Mouse (Mus musculus) C2C12 (cell line): ENCODE data around the gene Tmed8. TPM values are rescaled to one million over a fixed set of nuclear protein-coding genes. Genes with fewer than 3 reads are reported as not detected.

Experiments used
- H3K27me3 ChIP-seq: one replicate; pipeline ENCODE4 v1.6.1; 2011; ENCODE audit not compliant: control insufficient read depth, insufficient read depth, insufficient read length
- H3K36me3 ChIP-seq: one replicate; pipeline ENCODE4 v1.6.1; 2011; ENCODE audit not compliant: control insufficient read depth, insufficient read depth
- H3K4me3 ChIP-seq: one replicate; pipeline ENCODE4 v1.5.1; 2011; ENCODE audit warnings: mild to moderate bottlenecking, control low read depth; ENCODE audit not compliant: poor library complexity, insufficient read depth, severe bottlenecking
- H3K79me2 ChIP-seq: one replicate; pipeline ENCODE4 v1.6.1; 2011; ENCODE audit not compliant: control insufficient read depth, insufficient read depth
- H3K79me3 ChIP-seq: one replicate; pipeline ENCODE4 v1.6.1; 2011; ENCODE audit warnings: low read depth, control low read depth
- H3ac ChIP-seq: one replicate; pipeline ENCODE3; 2011; ENCODE audit warnings: low read depth; ENCODE audit not compliant: control insufficient read depth, insufficient read length
- CEBPB ChIP-seq: IDR thresholded peaks from one replicate; pipeline ENCODE4 v1.6.1; 2011; ENCODE audit warnings: low read depth, mild to moderate bottlenecking, control low read depth, moderate library complexity
- CTCF ChIP-seq: IDR thresholded peaks from one replicate; pipeline ENCODE4 v1.5.1; 2011; ENCODE audit not compliant: control insufficient read depth, insufficient read depth, insufficient read length
- FOSL1 ChIP-seq: IDR thresholded peaks from one replicate; pipeline ENCODE4 v1.8.0; 2011; ENCODE audit warnings: mild to moderate bottlenecking, low read length; ENCODE audit not compliant: poor library complexity, insufficient read depth, severe bottlenecking
- MAX ChIP-seq: IDR thresholded peaks from one replicate; pipeline ENCODE4 v1.6.1; 2011; ENCODE audit warnings: mild to moderate bottlenecking, control low read depth
- MYOD1 ChIP-seq: IDR thresholded peaks from one replicate; pipeline ENCODE4 v1.6.1; 2011; ENCODE audit warnings: low read depth; ENCODE audit not compliant: control insufficient read depth, insufficient read length
- MYOG ChIP-seq: IDR thresholded peaks from one replicate; pipeline ENCODE4 v1.6.1; 2011; ENCODE audit not compliant: control insufficient read depth, insufficient read length; ENCODE audit errors: extremely low read depth
- USF1 ChIP-seq: IDR thresholded peaks from one replicate; pipeline ENCODE4 v1.6.1; 2011; ENCODE audit warnings: low read depth, mild to moderate bottlenecking, control low read depth, moderate library complexity
- long read RNA-seq, 2 experiments: library from polyadenylated mRNA; unstranded; transcript quantifications; one replicate each; pipeline ENCODE4 v2.0.0; 2019 to 2020
- polyA plus RNA-seq: library from polyadenylated mRNA; unstranded; fragments of >200 nt; fragmentation: generic; extraction: Trizol; gene quantifications from one replicate; pipeline ENCODE4 v1.2.1, GENCODE M21; 2012; ENCODE audit warnings: missing spikeins

Tmed8 gene
- polyA plus RNA-seq: 2.6 TPM
- long read RNA-seq, experiment 1, partial matches to known transcripts: 0 of 2 reads
- long read RNA-seq, experiment 1, other reads (novel, unspliced or antisense): 2 of 2 reads
- long read RNA-seq, experiment 2, full-length matches to known transcripts: 5 of 12 reads
- long read RNA-seq, experiment 2, partial matches to known transcripts: 1 of 12 reads
- long read RNA-seq, experiment 2, other reads (novel, unspliced or antisense): 6 of 12 reads

GRCm38 (mm10) chr12:87199973-87200586 lies at the start of gene Tmed8:
Tmed8 (minus strand) TSS chr12:87200454.
- H3K36me3 ChIP-seq: no peaks in the 10 kb centered on the region
- peak within 1 kb of the TSS; percentile 60 for H3ac ChIP-seq
- TF ChIP-seq FOSL1 (no peak), USF1 (no peak), MYOD1 (no peak), MAX (no peak), CEBPB (no peak), CTCF (no peak), MYOG (no peak)

GRCm38 (mm10) chr12:87238632-87239031 lies 38.4 kb upstream of the Tmed8 start, which contains the start of gene Noxred1:
Noxred1 (minus strand) TSS chr12:87238732.
- no peaks in the 10 kb centered on the region for H3K79me2 ChIP-seq
- no peaks in the 10 kb centered on the region for H3K27me3 ChIP-seq
- H3K4me3 ChIP-seq: no peak within 1 kb of the TSS
- peaks cover 52% of the 10 kb centered on the region for H3K36me3 ChIP-seq
- no peak within 1 kb of the TSS for H3ac ChIP-seq
- no peaks in the 10 kb centered on the region for H3K79me3 ChIP-seq
- no peak for TF ChIP-seq FOSL1

More at GRCm38 (mm10) chr12:87199973-87200586, at the start of gene Tmed8:
- Histone ChIP-seq H3K27me3 (no peaks in the 10 kb centered on the region), H3K4me3 (peak within 1 kb of the TSS; percentile 65), H3K79me2 (peaks cover 14% of the 10 kb centered on the region), H3K79me3 (peaks cover 3% of the 10 kb centered on the region)

- H3K27me3 ChIP-seq: no peaks in the 10 kb centered on the region
- H3K4me3 ChIP-seq: no peak overlapping the region
- no peak for TF ChIP-seq CEBPB
- TF ChIP-seq MAX: no peak
- TF ChIP-seq CTCF: no peak
- no peak for TF ChIP-seq MYOD1
- no peak for TF ChIP-seq FOSL1
- no peak for TF ChIP-seq MYOG
- peaks cover 46% of the 10 kb centered on the region for H3K36me3 ChIP-seq
- no peaks in the 10 kb centered on the region for H3K79me3 ChIP-seq
- no peaks in the 10 kb centered on the region for H3K79me2 ChIP-seq
- no peak overlapping the region for H3ac ChIP-seq
Measured at GRCm38 (mm10) chr12:87236882-87237483, 36.7 kb upstream of the Tmed8 start.

- no peaks in the 10 kb centered on the region for H3K79me3 ChIP-seq
- no peak overlapping the region for H3ac ChIP-seq
- H3K36me3 ChIP-seq: no peaks in the 10 kb centered on the region
- H3K79me2 ChIP-seq: no peaks in the 10 kb centered on the region
- TF ChIP-seq MYOD1: no peak
- no peak for TF ChIP-seq MYOG
- no peak for TF ChIP-seq CEBPB
- TF ChIP-seq CTCF: no peak
- no peak for TF ChIP-seq MAX
- no peak for TF ChIP-seq USF1
- TF ChIP-seq FOSL1: no peak
- H3K4me3 ChIP-seq: no peak overlapping the region
- H3K27me3 ChIP-seq: no peaks in the 10 kb centered on the region
Measured at GRCm38 (mm10) chr12:87230379-87230895, 30.2 kb upstream of the Tmed8 start.

GRCm38 (mm10) chr12:87229633-87230032 lies 29.4 kb upstream of the Tmed8 start:
- TF ChIP-seq MAX (no peak), MYOG (no peak), CTCF (no peak), FOSL1 (no peak), MYOD1 (no peak), USF1 (no peak), CEBPB (no peak)
- no peak overlapping the region for H3ac ChIP-seq
- H3K79me3 ChIP-seq: no peaks in the 10 kb centered on the region
- H3K27me3 ChIP-seq: no peaks in the 10 kb centered on the region
- no peak overlapping the region for H3K4me3 ChIP-seq
- no peaks in the 10 kb centered on the region for H3K79me2 ChIP-seq
- H3K36me3 ChIP-seq: no peaks in the 10 kb centered on the region
